Comparison of ENCODE assay signal across 30 mouse cellular contexts in the genomic region with DNA sequence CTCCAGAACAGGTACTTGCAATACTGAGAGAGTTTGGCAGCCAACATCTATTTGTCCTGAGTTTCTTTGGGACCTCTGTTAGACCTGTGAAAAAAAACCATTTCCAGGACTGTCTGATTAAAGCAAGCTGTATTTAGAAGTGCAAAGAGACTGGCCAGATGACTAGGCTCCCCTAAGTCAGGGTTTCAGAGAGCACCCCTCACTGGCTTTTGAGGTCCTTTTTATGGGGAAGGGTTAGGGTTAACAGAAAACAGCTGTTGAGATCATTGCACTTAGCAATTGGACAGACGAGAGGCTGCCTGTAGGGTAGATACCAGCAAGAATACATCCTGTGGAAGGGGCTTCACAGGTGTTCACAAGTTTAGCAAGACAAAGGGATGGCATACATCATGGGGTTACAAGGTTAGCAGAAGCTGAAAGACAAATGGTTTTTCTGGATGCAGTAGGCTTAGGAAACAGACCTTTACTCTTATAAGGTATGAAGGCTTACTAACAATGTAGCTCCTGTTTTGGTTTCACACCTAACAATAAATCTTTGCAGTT. TPM values are rescaled to one million over a fixed set of nuclear protein-coding genes. Genes with fewer than 3 reads are reported as not detected.
DNase-seq lines count a peak whose midpoint lies in the region; ATAC-seq lines count a peak whose summit lies in the region.
"Had no signal": no experiment of that assay in that cellular context is flagged by ENCODE, and none has a peak within 500 bp of the region (broad histone marks: within the 10 kb centered on the region; RNA-seq: fewer than 3 reads in every experiment).

No protein-coding gene starts in this region.

- no peak overlapping the region for H3K4me2 ChIP-seq in limb, embryonic 11.5 days (ENCODE audit: low read depth, severe bottlenecking)
- H3K4me2 ChIP-seq: embryonic facial prominence, embryonic 15.5 days; forebrain, embryonic 12.5 days; heart, embryonic 15.5 days had no signal

- H3K27me3 ChIP-seq in limb, embryonic 11.5 days (ENCODE audit: control insufficient read depth, insufficient read depth, low read length), result no peaks in the 10 kb centered on the region
- H3K27me3 ChIP-seq: embryonic facial prominence, embryonic 15.5 days; forebrain, embryonic 12.5 days; heart, embryonic 15.5 days had no signal

- H3K9ac ChIP-seq in limb, embryonic 11.5 days (ENCODE audit: low read length), result no peak overlapping the region
- H3K9ac ChIP-seq: embryonic facial prominence, embryonic 15.5 days; forebrain, embryonic 12.5 days; forebrain, postnatal 0 days; heart, embryonic 15.5 days; liver, embryonic 14.5 days had no signal

- no peak overlapping the region for H3K4me3 ChIP-seq in limb, embryonic 11.5 days (ENCODE audit: low read depth, low read length)
- H3K4me3 ChIP-seq: embryonic facial prominence, embryonic 15.5 days; forebrain, embryonic 12.5 days; heart, embryonic 10.5 days; heart, embryonic 15.5 days had no signal

- WGBS in limb, embryonic 11.5 days, result 3% methylated on average over 1 of the region's 1 CpGs

- H3K9me3 ChIP-seq in limb, embryonic 11.5 days (ENCODE audit: control insufficient read depth, low read length), result no peaks in the 10 kb centered on the region
- H3K9me3 ChIP-seq: embryonic facial prominence, embryonic 15.5 days; forebrain, embryonic 12.5 days; heart, embryonic 10.5 days; heart, embryonic 15.5 days had no signal

- peak; percentile 60; the same call in 1 of the 2 replicates for ATAC-seq in limb, embryonic 11.5 days (ENCODE audit: insufficient number of reproducible peaks, low FRiP score, low TSS enrichment, low read depth)
- ATAC-seq: CD4-positive, CD25-positive, alpha-beta regulatory T cell, adult 4 months; forebrain, postnatal 0 days; hindbrain, embryonic 16.5 days; intestine, embryonic 16.5 days had no signal

- H3K27ac ChIP-seq in limb, embryonic 11.5 days (replicated peaks; ENCODE audit: low read depth, low read length), result peak overlapping the region; percentile 11; the same call in 1 of the 2 replicates
- H3K27ac ChIP-seq: embryonic facial prominence, embryonic 15.5 days; forebrain, embryonic 12.5 days; heart, embryonic 10.5 days; heart, embryonic 15.5 days; kidney, postnatal 0 days; liver, embryonic 14.5 days; macrophage had no signal

- DNase-seq in thymus, postnatal 0 days (ENCODE audit: low spot score), result peak; percentile 28
- no peak for DNase-seq in thymus, postnatal 25 days
- DNase-seq in R1 (ENCODE audit: low read depth, low spot score), result peak; percentile 75
- DNase-seq in embryo, embryonic 11 days, result peak; percentile 43
- peak; percentile 44 for DNase-seq in limb, embryonic 11.5 days (ENCODE audit: low spot score)
- no peak for DNase-seq in cerebellum, adult 18-20 months
- DNase-seq in cerebellum, postnatal 10 days, result no peak
- DNase-seq: adrenal gland, postnatal 10 days; cerebellum, adult 9-11 months; forebrain, postnatal 0 days; gastrocnemius, postnatal 25 days; heart, adult 11 months; kidney, adult 8-10 months; kidney, postnatal 4 days; left cerebral cortex, postnatal 4 days; liver; lung, adult 2 months; lung, postnatal 10 days; midbrain, embryonic 14.5 days; right cerebral cortex, postnatal 25 days had no signal

- H3K4me1 ChIP-seq in limb, embryonic 11.5 days (ENCODE audit: control insufficient read depth, insufficient read depth, low read length), result peaks cover 5% of the 10 kb centered on the region; the same call in 1 of the 2 replicates
- H3K4me1 ChIP-seq: forebrain, embryonic 12.5 days had no signal

- no peaks in the 10 kb centered on the region for H3K36me3 ChIP-seq in limb, embryonic 11.5 days (ENCODE audit: control insufficient read depth, insufficient read depth, low read length)
- H3K36me3 ChIP-seq: embryonic facial prominence, embryonic 15.5 days; forebrain, embryonic 12.5 days; heart, embryonic 10.5 days; heart, embryonic 15.5 days had no signal

RNA-seq across cellular contexts. Expression of a gene that starts 19.3 kb away (rescaled TPM):
- polyA plus RNA-seq in thymus, postnatal 0 days (2015; fragmentation: Nextera tagmentation; extraction: Ambion mirVana), result 17.7 and 18.0 TPM in 2 replicates
- 44.1 and 45.7 TPM in 2 replicates for polyA plus RNA-seq in limb, embryonic 11.5 days (2014; fragmentation: Nextera tagmentation; extraction: Ambion mirVana)

Comparison
In these comparisons a context has a peak if more than half of its experiments do, and no peak if none do; other contexts are left out.
1. DNase-seq: peak in thymus, postnatal 0 days (single experiment), R1 (single experiment), embryo, embryonic 11 days (single experiment) and limb, embryonic 11.5 days (single experiment); none in thymus, postnatal 25 days (single experiment), cerebellum, adult 18-20 months (0 of 2) and cerebellum, postnatal 10 days (0 of 2).